Mouse (Mus musculus) liver, embryonic 11.5 days (tissue): Measurements from ENCODE around the gene Fto. TPM values are rescaled to one million over a fixed set of nuclear protein-coding genes. Genes with fewer than 3 reads are reported as not detected.

Experiments
- ATAC-seq: fragments of 200-750 bp; cut with Nextera tagmentation; replicated peaks from 2 replicates; pipeline ENCODE4 v1.8.0; 2017; ENCODE audit warnings: moderate number of reproducible peaks, mild to moderate bottlenecking, moderate TSS enrichment, moderate library complexity; ENCODE audit not compliant: low FRiP score
- DNase-seq: peaks from one replicate; pipeline ENCODE4 v3.0.0-alpha.2; 2017; ENCODE audit warnings: low spot score
- H3K27ac ChIP-seq: fragments of 300-500 bp; sonication (generic); 2 replicates; pipeline ENCODE4 v1.5.1; 2014; ENCODE audit warnings: mild to moderate bottlenecking, low read depth, low read length, control low read depth
- H3K27me3 ChIP-seq: fragments of 300-500 bp; sonication (generic); replicated peaks from 2 replicates; pipeline ENCODE4 v1.6.1; 2014; ENCODE audit warnings: low read length, mixed read lengths; ENCODE audit not compliant: control insufficient read depth, insufficient read depth
- H3K36me3 ChIP-seq: fragments of 300-500 bp; sonication (generic); 2 replicates; pipeline ENCODE4 v1.6.1; 2014; ENCODE audit warnings: mild to moderate bottlenecking, low read length, moderate library complexity, mixed read lengths; ENCODE audit not compliant: control insufficient read depth, insufficient read depth
- H3K4me1 ChIP-seq: fragments of 300-500 bp; sonication (generic); replicated peaks from 2 replicates; pipeline ENCODE4 v1.6.1; 2014; ENCODE audit warnings: low read length, mixed read lengths; ENCODE audit not compliant: control insufficient read depth, insufficient read depth
- H3K4me2 ChIP-seq: fragments of 300-500 bp; sonication (generic); 2 replicates; pipeline ENCODE4 v1.6.1; 2014; ENCODE audit warnings: mild to moderate bottlenecking, control low read depth, moderate library complexity
- H3K4me3 ChIP-seq: fragments of 300-500 bp; sonication (generic); 2 replicates; pipeline ENCODE4 v1.5.1; 2014; ENCODE audit warnings: low read depth, low read length, control low read depth
- H3K9ac ChIP-seq: fragments of 300-500 bp; sonication (generic); 2 replicates; pipeline ENCODE4 v1.6.1; 2014; ENCODE audit warnings: low read depth, low read length, control low read depth
- H3K9me3 ChIP-seq: fragments of 300-500 bp; sonication (generic); 2 replicates; pipeline ENCODE4 v1.6.1; 2016; ENCODE audit warnings: low read length, inconsistent platforms, mixed read lengths; ENCODE audit not compliant: control insufficient read depth
- WGBS: fragments of 180-500 bp; shearing (Covaris S2); extraction: QIAGEN DNeasy Blood & Tissue Kit; methylation state at CpG from one replicate; pipeline ENCODE4 v1.1.7; 2014; 5-methylcytosine and 5-hydroxymethylcytosine counted together
- polyA plus RNA-seq: library from polyadenylated mRNA; unstranded; fragments of >200 nt; fragmentation: Nextera tagmentation; extraction: Ambion mirVana; gene quantifications from 2 replicates; pipeline ENCODE4 v1.2.1, GENCODE M21; 2014

Fto gene
- polyA plus RNA-seq, 1 experiment from 2014 or later: 56.1 TPM

GRCm38 (mm10) chr8:91329056-91329455, 15.7 kb downstream of the Fto start:
- H3K9ac ChIP-seq: no peak overlapping the region
- no peak for ATAC-seq
- no peaks in the 10 kb centered on the region for H3K27me3 ChIP-seq
- no peak overlapping the region for H3K4me3 ChIP-seq
- H3K36me3 ChIP-seq: no peaks in the 10 kb centered on the region
- 85% methylated on average over 9 of the region's 9 CpGs for WGBS
- peak overlapping the region; percentile 38; the same call in 1 of the 2 replicates for H3K27ac ChIP-seq
- H3K4me1 ChIP-seq: peaks cover 18% of the 10 kb centered on the region
- no peaks in the 10 kb centered on the region for H3K9me3 ChIP-seq
- no peak for DNase-seq
- no peak overlapping the region for H3K4me2 ChIP-seq

GRCm38 (mm10) chr8:91329461-91329850, 16.1 kb downstream of the Fto start:
- no peaks in the 10 kb centered on the region for H3K9me3 ChIP-seq
- H3K27me3 ChIP-seq: no peaks in the 10 kb centered on the region
- DNase-seq (no peak), ATAC-seq (no peak)
- H3K27ac ChIP-seq: peak overlapping the region; percentile 62; the same call in 1 of the 2 replicates
- H3K9ac ChIP-seq: no peak overlapping the region
- H3K4me3 ChIP-seq: no peak overlapping the region
- H3K36me3 ChIP-seq: no peaks in the 10 kb centered on the region
- H3K4me1 ChIP-seq: peaks cover 18% of the 10 kb centered on the region
- H3K4me2 ChIP-seq: no peak overlapping the region
- 47% methylated on average over 6 of the region's 6 CpGs for WGBS

DNA sequence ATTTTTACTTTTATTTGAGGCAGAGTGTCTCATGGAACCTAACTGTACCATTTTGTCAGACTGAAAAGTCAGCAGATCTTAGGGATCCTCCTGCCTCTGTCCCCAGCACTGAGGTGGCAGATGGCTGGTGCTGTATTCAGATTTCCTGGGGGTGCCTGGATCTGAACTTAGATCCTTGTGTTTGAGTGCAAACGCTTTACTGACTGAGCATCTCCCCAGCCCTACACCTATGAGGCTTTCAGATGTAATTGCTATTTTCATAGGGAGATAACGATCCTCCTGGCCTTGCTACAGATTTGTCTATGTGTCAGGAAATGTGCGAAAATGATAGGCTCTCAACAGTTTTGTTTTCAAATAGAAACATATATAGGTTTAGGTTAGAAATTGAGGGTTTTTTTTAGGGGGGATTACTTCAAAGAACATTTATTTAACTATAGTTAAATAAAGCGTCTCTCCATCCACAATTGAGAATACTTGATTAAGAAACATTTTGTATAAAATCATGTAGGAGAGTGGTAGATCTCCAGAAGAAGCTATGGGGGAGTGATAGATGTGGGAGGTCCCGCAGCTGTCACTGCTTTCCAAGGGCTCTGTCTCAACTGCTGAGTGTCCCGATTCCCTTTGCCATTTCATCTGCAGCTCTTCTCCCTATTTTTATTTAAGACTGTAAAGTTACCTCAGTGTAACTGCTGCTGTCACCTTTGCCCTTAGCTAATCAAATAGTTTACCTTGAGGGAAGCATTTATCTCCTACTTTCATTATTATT, 25.2 kb downstream of the Fto start:
- H3K4me2 ChIP-seq: no peak overlapping the region
- DNase-seq (no peak), ATAC-seq (no peak)

GRCm38 (mm10) chr8:91339651-91340050, 26.3 kb downstream of the Fto start:
- H3K9me3 ChIP-seq: no peaks in the 10 kb centered on the region
- no peak overlapping the region for H3K9ac ChIP-seq
- H3K27me3 ChIP-seq: no peaks in the 10 kb centered on the region
- 89% methylated on average over 8 of the region's 8 CpGs for WGBS
- no peak for DNase-seq
- no peaks in the 10 kb centered on the region for H3K36me3 ChIP-seq
- H3K4me1 ChIP-seq: 0 out of 2 replicates have a peak, but pooled peaks cover 3% of the 10 kb centered on the region
- H3K4me2 ChIP-seq: no peak overlapping the region
- ATAC-seq: no peak
- no peak overlapping the region for H3K4me3 ChIP-seq
- no peak overlapping the region for H3K27ac ChIP-seq

More for the DNA sequence above, 25.2 kb downstream of the Fto start:
- H3K4me1 ChIP-seq: 0 out of 2 replicates have a peak, but pooled peaks cover 3% of the 10 kb centered on the region
- H3K9ac ChIP-seq: no peak overlapping the region
- no peaks in the 10 kb centered on the region for H3K9me3 ChIP-seq
- H3K27ac ChIP-seq: no peak overlapping the region
- H3K4me3 ChIP-seq: no peak overlapping the region
- no peaks in the 10 kb centered on the region for H3K36me3 ChIP-seq
- H3K27me3 ChIP-seq: no peaks in the 10 kb centered on the region
- WGBS: 88% methylated on average over 6 of the region's 6 CpGs

DNA sequence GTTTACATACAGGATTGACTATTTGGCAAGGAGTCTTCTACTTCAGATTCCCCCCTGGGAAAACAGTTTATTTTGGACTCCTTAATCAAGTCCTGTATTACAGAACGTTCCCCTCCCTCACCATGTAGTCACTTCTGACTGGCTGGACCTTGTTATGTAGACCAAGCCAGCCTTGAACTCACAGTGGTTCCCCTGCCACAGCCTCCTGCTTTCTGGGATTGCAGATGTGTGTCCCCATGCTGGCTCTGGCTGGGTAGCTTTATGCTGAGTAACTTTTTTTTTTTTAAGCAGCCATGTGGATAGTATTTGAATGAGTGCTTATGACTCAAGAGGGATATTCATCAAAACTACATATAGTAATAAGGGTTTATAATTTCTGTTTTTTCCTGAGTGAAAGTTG, 27.4 kb downstream of the Fto start:
- ATAC-seq (no peak), DNase-seq (no peak)
- Histone ChIP-seq H3K36me3 (no peaks in the 10 kb centered on the region), H3K4me3 (no peak overlapping the region), H3K9me3 (no peaks in the 10 kb centered on the region), H3K9ac (no peak overlapping the region), H3K4me1 (0 out of 2 replicates have a peak, but pooled peaks cover 3% of the 10 kb centered on the region), H3K27me3 (no peaks in the 10 kb centered on the region), H3K27ac (no peak overlapping the region), H3K4me2 (no peak overlapping the region)
- WGBS: 73% methylated on average over 1 of the region's 1 CpGs

DNA sequence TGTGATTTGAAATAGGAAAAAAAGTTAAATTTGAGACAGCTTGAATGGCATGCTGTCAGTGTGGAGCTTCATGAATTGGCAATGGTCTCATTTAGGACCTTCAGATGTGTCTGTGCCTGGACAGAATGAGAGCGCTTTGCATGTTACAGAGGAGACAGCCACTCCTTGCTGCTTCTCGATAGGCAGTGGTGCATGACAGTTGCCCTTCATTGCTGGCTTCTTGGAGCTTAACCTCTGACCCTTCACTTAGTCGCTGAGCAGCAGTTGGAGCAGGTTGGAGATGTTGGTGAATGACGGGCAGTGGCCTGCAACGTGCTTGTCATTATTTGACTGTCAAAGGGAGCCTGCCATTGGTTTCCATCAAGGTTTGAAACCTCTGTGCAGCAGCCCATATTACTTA, 28.9 kb downstream of the Fto start:
- H3K27ac ChIP-seq: no peak overlapping the region
- WGBS: 63% methylated on average over 5 of the region's 5 CpGs
- H3K9ac ChIP-seq: no peak overlapping the region
- no peaks in the 10 kb centered on the region for H3K36me3 ChIP-seq
- peaks cover 6% of the 10 kb centered on the region for H3K4me1 ChIP-seq
- no peak overlapping the region for H3K4me3 ChIP-seq
- H3K27me3 ChIP-seq: no peaks in the 10 kb centered on the region
- H3K4me2 ChIP-seq: no peak overlapping the region
- H3K9me3 ChIP-seq: no peaks in the 10 kb centered on the region
- ATAC-seq: no peak
- no peak for DNase-seq

DNA sequence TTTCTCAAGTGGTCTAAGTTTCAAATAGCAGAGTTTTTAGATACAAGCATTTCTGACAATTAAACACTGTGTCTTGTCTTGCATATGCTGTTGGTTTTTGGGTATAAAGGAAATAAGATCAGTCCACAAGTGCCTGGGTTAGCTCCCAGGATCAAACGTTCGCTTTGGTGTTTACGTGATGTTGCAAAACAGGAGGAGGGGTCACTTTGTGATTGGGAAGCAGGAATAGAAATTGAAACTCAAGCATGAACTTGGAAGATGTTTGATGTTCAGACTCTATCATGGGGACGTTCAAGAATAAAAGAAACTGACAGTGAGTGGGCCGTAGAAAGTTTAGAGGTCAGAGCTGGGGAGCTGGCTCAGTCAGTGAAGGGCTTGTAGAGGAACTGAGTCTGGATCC, 29.5 kb downstream of the Fto start:
- H3K36me3 ChIP-seq: no peaks in the 10 kb centered on the region
- no peak overlapping the region for H3K4me3 ChIP-seq
- no peaks in the 10 kb centered on the region for H3K27me3 ChIP-seq
- H3K4me2 ChIP-seq: no peak overlapping the region
- ATAC-seq (no peak), DNase-seq (no peak)
- H3K27ac ChIP-seq: no peak overlapping the region
- H3K9me3 ChIP-seq: no peaks in the 10 kb centered on the region
- 84% methylated on average over 5 of the region's 5 CpGs for WGBS
- H3K4me1 ChIP-seq: peaks cover 10% of the 10 kb centered on the region
- H3K9ac ChIP-seq: no peak overlapping the region

DNA sequence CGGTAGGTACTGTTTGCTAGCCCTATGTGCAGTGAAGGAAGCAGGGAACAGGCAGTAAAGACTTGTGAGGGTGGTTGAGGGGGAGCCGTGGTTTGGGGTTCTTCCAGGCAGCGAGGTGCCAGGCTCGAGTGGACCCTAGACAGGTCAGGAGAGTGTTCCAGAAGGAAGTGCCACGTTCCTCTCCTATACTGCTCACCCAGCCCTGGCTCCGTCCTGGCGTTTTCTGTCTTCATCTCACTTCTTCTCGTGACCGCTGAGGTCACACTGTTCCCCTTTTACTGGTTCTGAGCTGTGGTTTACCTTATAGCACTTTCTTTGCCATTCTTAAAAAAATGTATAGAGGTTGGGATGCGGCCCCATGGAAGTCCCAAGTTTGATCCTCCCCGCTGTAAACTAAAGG, 31.3 kb downstream of the Fto start:
- Histone ChIP-seq H3K27me3 (no peaks in the 10 kb centered on the region), H3K27ac (no peak overlapping the region), H3K4me3 (no peak overlapping the region), H3K4me1 (peaks cover 11% of the 10 kb centered on the region), H3K36me3 (no peaks in the 10 kb centered on the region), H3K4me2 (no peak overlapping the region), H3K9me3 (no peaks in the 10 kb centered on the region), H3K9ac (no peak overlapping the region)
- 76% methylated on average over 11 of the region's 11 CpGs for WGBS
- ATAC-seq (no peak), DNase-seq (no peak)

DNA sequence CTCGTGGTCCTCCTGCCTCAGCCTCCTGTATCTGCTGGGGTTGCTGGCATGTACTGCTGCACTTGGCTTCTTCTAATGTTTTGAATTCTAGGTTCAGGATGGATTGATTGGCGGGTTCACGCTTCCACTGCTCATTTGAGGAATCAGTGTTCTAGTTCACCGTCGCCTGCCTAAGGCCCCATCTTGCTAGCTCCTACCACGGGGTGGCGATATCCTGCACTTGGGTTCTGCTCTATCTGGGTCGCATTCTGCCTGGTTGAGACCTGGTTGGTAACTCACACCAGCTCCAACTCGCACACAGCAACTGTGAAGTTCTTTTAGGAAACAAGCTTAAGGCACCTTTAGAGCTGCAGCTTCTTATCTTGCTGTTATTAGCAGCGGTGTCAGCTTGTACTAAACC, 33.8 kb downstream of the Fto start:
- Histone ChIP-seq H3K4me1 (peaks cover 17% of the 10 kb centered on the region), H3K4me2 (no peak overlapping the region), H3K27ac (no peak overlapping the region)

More for the DNA sequence above, 33.8 kb downstream of the Fto start:
- no peaks in the 10 kb centered on the region for H3K27me3 ChIP-seq
- ATAC-seq (no peak), DNase-seq (no peak)
- no peak overlapping the region for H3K4me3 ChIP-seq
- H3K9me3 ChIP-seq: no peaks in the 10 kb centered on the region
- H3K36me3 ChIP-seq: no peaks in the 10 kb centered on the region
- WGBS: 70% methylated on average over 10 of the region's 10 CpGs
- no peak overlapping the region for H3K9ac ChIP-seq
